Mouse (Mus musculus): ENCODE measurements around the gene Cyp27b1.

Gene Cyp27b1

DNA sequence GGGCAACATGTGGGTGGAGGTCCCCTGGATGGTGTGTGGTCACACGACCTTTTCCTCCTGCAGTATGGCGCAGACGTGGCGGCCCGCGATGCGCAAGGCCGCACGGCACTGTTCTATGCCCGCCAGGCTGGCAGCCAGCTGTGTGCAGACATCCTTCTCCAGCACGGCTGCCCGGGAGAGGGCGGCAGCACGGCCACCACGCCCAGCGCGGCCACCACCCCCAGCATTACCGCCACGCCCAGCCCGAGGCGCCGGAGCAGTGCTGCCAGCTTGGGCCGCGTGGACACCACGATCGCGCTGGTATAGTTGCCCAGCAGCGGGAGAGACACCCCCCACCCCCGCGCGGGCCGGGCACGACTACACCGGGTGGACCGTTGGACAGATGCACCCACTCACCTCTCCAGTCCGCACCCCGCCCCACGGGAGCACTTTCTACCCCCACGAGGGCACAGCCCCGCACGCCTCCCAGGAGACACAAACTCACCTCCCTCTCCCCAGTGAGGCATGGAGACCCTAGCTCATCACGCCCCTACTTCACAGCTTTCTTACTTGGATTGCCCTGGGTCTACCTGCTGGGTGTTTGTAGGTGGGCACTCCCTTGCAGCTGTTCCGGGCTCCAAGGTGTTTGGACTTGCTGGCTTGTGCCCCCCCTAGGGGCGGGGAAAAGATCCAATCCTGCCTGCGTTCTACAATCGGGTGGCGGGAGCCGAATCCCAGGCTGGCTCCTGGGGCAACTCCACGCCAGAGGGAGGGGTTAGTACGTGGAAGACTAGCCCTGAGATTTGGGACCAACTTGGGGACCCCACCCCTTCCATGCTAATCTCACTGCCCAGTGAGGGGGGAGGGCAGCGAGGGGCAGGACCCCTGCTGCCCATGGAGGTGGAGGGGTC, 43.7 kb downstream of the Cyp27b1 start:
- no peak for DNase-seq (ENCODE audit: low spot score)

DNA sequence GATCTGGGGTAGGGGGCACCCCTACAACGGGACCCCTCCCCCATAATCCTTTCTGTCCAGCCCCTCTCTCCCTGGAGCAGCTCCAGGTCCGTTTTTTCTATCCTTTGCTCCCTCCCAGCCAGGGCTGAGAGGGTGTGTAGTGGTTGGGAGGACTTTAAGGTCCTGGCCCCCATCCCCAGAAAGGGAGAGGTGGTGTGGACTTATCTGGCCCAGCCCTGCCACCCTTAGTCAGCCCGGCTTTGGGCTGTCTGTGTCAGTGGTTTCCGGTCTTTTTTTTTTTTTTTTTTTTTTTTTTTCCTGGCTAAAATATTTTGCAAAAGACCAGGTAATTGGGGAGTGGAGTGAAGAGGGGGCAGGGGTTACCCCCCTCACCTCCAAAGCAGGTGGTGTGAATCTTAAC, 44.7 kb downstream of the Cyp27b1 start:
- no peak for DNase-seq (ENCODE audit: low spot score)

DNA sequence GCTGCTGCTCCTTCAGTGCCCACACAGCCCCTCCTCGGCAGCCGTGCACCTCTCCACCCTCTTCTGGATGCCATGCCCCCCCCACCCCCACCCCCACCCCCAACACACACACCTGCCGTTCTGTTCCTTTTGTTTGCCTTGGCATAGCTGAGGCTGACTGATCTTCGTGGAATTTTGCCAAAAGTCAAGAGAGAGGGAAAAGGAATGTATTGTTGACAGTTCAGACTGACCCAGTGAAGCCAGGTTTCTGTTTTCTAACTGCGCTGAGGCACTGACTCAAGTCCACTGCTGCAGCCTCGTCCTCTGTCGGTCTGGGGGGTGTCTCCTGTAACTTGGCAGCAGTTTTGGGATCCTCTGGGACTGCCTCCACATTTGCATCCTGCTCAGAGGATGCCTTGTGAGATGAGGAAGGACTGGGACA, 46.3 kb downstream of the Cyp27b1 start:
- DNase-seq (ENCODE audit: low spot score): no peak

DNA sequence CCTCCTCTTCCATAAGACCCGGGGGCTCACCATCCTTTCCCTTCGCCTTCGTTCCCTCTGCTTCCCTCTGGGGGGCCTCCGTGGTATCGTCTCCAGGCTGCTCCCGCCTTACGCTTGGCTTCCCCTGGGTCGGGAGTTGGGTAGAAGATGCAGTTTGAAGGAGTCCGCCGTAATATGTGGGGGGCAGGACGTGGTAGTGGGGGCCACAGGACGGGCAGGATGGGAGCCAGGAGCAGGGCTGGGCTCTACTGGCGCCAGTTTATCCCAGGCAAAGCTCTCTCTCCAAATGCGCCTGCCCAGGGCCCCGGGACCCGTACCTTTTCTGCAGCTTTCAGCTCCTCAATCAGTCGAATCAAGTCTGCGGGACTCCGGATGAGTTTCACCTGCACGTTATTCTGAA, 50.5 kb downstream of the Cyp27b1 start:
- no peak for DNase-seq (ENCODE audit: low spot score)

GRCm38 (mm10) chr10:127099191-127099590, 51.1 kb downstream of the Cyp27b1 start:
- DNase-seq (ENCODE audit: low spot score): no peak

- DNase-seq (ENCODE audit: low spot score): no peak
These were observed 51.8 kb downstream of the Cyp27b1 start for GRCm38 (mm10) chr10:127099868-127100267.

- no peak for DNase-seq (ENCODE audit: low spot score)
These were observed 52.4 kb downstream of the Cyp27b1 start for GRCm38 (mm10) chr10:127100414-127100813.

DNA sequence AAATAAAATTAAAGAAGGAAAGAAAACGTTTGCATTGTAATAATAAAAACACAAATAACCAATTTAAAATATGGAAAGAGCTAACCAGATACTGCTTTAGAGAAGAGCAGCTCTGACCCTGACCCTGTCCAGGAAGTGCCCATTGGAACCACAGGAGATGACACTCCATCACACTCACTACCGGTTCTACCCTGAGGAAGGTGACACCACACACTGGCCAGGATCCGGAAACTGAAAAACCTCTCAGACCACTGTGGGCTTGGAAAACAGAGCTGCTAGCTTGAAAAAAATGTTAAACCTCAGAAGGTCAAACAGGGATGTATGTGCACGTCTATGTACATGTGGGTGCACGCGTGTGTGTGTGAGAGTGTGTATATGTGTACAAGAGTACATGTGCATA, 53.1 kb downstream of the Cyp27b1 start:
- DNase-seq (ENCODE audit: low spot score): no peak
